Mouse (Mus musculus) testis, adult 2 months (tissue): ENCODE data around the gene Aldh8a1. TPM values are rescaled to one million over a fixed set of nuclear protein-coding genes. Genes with fewer than 3 reads are reported as not detected.

Source experiments
- H3K27ac ChIP-seq: fragments of 200-500 bp; 2 replicates; pipeline ENCODE4 v1.5.1; 2012; ENCODE audit warnings: low read depth, low read length; ENCODE audit not compliant: control insufficient read depth, insufficient read depth
- H3K27me3 ChIP-seq: fragments of 200-500 bp; 2 replicates; pipeline ENCODE4 v1.6.1; 2012; ENCODE audit warnings: mild to moderate bottlenecking, low read length, moderate library complexity; ENCODE audit not compliant: control insufficient read depth, insufficient read depth
- H3K36me3 ChIP-seq: fragments of 200-500 bp; 2 replicates; pipeline ENCODE4 v1.6.1; 2012; ENCODE audit warnings: mild to moderate bottlenecking, low read length; ENCODE audit not compliant: control insufficient read depth, insufficient read depth
- H3K4me1 ChIP-seq: fragments of 200-500 bp; 2 replicates; pipeline ENCODE4 v1.6.1; 2012; ENCODE audit warnings: low read length; ENCODE audit not compliant: control insufficient read depth, insufficient read depth
- H3K4me3 ChIP-seq: fragments of 200-500 bp; 2 replicates; pipeline ENCODE4 v1.5.1; 2012; ENCODE audit warnings: low read depth, mild to moderate bottlenecking, low read length, moderate library complexity, mixed read lengths; ENCODE audit not compliant: control insufficient read depth
- CTCF ChIP-seq: fragments of 200-500 bp; IDR thresholded peaks from 2 replicates; pipeline ENCODE4 v1.5.1; 2012; ENCODE audit warnings: low read depth, mild to moderate bottlenecking, inconsistent platforms, low read length, moderate library complexity; ENCODE audit not compliant: control insufficient read depth, insufficient read depth, insufficient replicate concordance
- POLR2A ChIP-seq: fragments of 200-500 bp; IDR thresholded peaks from 2 replicates; pipeline ENCODE4 v1.6.1; 2012; ENCODE audit warnings: low read depth, mild to moderate bottlenecking, inconsistent platforms, low read length, moderate library complexity; ENCODE audit not compliant: control insufficient read depth
- polyA plus RNA-seq: library from polyadenylated mRNA; depleted of rRNA; stranded (reverse); fragments of >200 nt; gene quantifications from 2 replicates; pipeline ENCODE4 v1.2.3, GENCODE M21; 2012; rRNA removed

Aldh8a1 gene
- polyA plus RNA-seq, 1 experiment = 1.8 TPM

DNA sequence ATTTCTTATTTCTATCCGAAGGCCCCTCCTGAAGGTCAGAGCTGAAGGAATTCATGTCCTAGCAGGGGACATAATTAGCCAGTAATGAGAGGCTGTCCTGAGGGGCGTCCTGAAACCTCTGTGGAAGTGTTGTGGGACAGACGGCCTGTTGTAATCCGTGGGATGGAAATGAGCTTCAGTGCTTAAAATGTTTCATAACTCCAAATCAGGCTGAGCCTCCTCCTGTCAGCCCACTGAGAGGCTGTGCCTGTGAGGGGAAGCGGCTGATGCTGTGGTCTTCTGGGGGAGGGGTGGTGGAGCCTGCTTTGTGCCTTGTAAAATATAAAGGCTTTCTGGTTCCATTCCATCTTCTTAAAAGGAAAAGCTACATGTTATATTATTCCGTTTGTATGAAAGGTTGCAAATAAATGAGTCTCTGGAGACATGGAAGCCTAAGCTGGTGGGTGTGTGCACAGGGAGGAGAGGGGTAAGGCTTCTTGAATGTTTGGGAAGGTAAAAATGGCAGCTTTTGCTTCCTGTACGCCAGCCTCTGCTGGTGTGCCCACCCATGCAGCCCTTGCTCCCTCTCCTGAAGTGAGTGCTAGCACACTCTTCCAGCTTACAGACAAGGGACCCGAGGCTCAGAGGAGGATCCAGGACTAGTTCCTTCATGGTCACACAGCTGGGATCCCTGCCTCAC is 66.7 kb downstream of the Aldh8a1 start:
- H3K36me3 ChIP-seq = no peaks in the 10 kb centered on the region
- H3K27ac ChIP-seq = no peak overlapping the region

DNA sequence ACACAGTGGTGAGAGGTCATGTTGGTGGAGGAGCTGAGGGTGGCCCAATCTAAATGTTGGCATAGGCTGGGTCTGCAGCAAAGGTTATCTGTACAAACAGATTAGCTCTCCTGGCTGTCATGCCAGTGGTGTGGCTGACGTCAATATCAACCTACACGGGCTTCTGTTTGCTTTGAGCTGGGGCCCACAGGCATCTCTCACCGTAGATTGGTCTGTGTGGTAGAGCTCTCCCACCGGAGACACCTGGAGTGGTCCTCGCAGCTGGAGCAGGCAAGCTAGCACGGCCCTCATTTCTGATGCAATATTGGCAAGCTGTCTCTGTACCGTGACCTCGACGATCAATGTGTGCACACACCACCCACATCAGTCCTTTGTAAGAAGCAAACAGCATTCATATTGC is 67.3 kb downstream of the Aldh8a1 start:
- H3K36me3 ChIP-seq = no peaks in the 10 kb centered on the region
- no peaks in the 10 kb centered on the region for H3K4me1 ChIP-seq
- no peak overlapping the region for H3K27ac ChIP-seq
- no peak overlapping the region for H3K4me3 ChIP-seq
- TF ChIP-seq POLR2A (no peak), CTCF (no peak)
- no peaks in the 10 kb centered on the region for H3K27me3 ChIP-seq

More for the DNA sequence above, 66.7 kb downstream of the Aldh8a1 start:
- Histone ChIP-seq H3K27me3 (no peaks in the 10 kb centered on the region), H3K4me3 (no peak overlapping the region), H3K4me1 (no peaks in the 10 kb centered on the region)
- TF ChIP-seq CTCF = no peak

Other genes with a start within 250 kb of the Aldh8a1 start
- gene Myb, start 216.3 kb upstream of the Aldh8a1 start, polyA plus RNA-seq = 0.19 and 0.36 TPM in 2 replicates
- 46.1 and 57.5 TPM in 2 replicates for gene Hbs1l, start 81.3 kb upstream of the Aldh8a1 start, polyA plus RNA-seq
- gene 1700020N01Rik, start 215.9 kb downstream of the Aldh8a1 start, polyA plus RNA-seq = 117 and 125 TPM in 2 replicates